Mouse (Mus musculus) left cerebral cortex, adult 8-10 months (tissue): Measurements from ENCODE around the gene Hibadh. TPM values are rescaled to one million over a fixed set of nuclear protein-coding genes. Genes with fewer than 3 reads are reported as not detected.
"Not testable (repeated sequence)": the region's sequence is repeated elsewhere in the genome, so short reads cannot be mapped to it uniquely, and the experiment has no call there.

Experiments used
- DNase-seq, 2 experiments: peaks; one replicate each; pipeline ENCODE4 v3.0.0; 2022; ENCODE audit warnings: low spot score in 2 of 2
- total RNA-seq, 4 experiments: library from RNA; stranded (reverse); gene quantifications; 2 replicates each; pipeline ENCODE4 v1.2.4; 2022

Gene Hibadh
- 10 to 100 TPM; 48.1 to 59.6 (median 52.7) TPM for total RNA-seq

- peak; percentile 89 to 96 for DNase-seq
Observed at GRCm38 (mm10) chr6:52640224-52640712, at the start of gene Hibadh. TSS of gene Hibadh (minus strand) at chr6:52640389.

GRCm38 (mm10) chr6:52686901-52687500, 46.8 kb upstream of the Hibadh start:
- DNase-seq = no peak

GRCm38 (mm10) chr6:52682607-52683006, 42.4 kb upstream of the Hibadh start:
- DNase-seq = no peak

DNA sequence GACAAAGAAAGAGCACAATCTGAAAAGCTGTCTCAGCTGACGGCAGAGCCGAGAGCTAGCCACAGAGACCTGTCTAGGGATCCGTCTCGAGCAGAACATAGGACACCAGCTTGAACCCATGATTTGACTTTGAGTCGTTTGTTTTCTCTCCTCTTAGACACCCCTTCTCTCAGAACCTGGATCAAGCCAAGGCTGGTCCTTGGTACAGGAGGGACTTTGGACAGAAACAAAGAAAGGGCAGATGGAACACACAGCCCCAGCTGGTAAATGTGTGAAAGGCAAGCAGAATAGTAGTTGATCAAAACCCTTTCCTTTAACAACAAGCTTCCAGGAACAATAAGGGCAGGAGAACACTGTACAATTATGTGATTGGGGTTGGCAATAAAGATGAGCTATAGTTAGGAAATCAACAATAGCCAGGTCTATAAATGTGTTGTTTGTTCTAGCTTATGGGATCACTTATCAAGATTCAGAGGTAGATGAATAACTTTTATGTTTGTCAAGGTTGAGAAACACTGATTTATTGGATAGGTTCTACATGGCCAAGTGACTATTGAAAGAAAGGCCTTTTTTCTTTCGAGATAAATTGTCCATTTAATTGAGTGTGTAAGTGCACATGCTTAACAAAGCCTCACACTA, 41.8 kb upstream of the Hibadh start:
- no peak for DNase-seq

DNA sequence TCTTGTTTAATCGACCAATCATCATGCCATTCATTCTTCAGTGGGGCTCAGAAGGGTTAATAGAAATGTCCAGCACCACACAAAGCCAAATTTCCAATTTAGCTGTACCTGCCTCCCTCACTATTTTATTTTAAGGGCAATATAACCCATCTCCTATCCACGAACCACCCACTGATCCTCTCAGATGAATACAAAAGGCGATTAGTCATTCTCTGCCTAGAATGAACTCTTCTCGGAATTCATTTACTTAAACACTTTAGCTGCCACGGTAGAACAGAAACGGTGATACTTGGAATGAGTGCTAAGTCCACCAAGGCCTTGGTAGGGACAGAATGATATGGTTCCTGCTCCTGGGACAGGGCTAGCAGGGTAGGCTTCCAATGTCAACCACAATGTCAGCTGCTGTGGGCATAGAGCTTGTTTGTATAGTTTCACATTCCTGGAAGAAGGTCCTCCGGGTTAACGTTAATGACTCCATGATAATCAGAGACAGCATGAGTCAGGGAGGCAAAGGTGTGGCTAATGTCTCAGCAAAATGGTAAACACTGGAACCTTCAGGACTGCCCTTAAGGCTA, 40.4 kb upstream of the Hibadh start:
- no peak for DNase-seq

DNA sequence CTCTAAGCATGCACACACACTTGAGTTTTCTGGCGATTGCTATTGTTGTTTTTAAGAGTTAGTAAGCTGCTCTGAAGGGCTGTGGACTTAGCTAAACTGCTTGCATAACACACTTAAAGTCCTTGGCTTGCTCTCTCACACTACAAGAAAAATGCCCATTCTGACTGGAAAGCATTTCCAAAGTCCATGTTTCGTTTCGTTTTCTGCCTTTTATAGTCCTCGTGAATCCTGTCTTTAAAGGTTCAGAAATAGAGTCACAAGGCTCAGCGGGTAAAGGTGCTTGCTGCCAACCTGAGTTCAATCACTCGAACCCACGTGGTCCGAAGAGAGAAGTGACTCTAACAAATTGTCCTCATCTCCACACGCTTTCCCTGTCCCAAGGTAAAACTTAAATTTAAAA, 39.4 kb upstream of the Hibadh start:
- no peak for DNase-seq

DNA sequence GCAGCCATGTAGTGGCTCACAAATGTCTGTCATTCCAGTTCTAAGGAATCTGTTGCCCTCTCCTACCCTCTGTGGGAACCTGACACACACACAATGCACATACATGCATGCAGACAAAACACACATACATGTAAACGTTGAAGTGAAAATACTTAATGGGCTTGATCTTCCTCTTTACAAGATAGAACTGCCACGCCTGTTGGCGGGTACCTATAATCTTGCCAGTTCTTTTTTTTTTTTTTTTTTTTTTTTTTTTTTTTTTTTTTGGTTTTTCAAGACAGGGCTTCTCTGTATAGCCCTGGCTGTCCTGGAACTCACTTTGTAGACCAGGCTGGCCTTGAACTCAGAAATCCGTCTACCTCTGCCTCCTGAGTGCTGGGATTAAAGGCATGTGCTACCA, 37.3 kb upstream of the Hibadh start:
- not testable (repeated sequence) for DNase-seq

DNA sequence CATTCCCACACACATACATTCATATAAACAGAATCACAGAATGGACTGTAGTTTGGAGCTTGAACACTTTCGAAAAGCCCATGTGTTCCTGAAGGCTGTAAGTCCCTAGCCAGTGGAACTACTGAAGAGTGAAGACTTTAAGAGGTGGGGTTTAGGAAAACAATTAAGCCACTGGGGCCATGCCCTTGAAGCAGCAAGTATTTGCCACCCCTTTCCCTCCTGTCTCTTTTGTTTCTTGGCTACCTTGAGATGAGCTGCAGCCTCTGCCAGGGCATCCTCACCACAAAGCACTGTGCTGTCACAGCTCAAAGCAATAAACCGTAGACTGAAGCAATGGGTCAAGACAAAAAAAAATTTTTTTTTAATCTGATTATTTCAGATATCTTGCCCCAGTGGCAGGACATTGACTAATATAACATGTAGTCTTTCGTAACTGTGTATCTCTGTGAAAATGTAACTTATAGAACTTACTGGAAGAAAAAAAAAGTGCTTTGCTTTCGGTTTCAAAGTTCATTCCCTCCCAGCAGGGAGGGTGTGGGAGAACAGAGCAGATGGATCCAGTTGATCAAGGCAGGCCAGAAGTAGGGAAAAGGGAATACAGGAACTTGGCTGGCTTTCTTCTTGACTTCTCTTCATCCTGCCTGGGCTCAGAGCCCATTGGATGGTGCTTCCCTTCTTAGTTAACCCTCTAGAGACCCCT, 35.2 kb upstream of the Hibadh start:
- DNase-seq = no peak

- DNase-seq = no peak
Observed at GRCm38 (mm10) chr6:52674541-52674940, 34.4 kb upstream of the Hibadh start.

GRCm38 (mm10) chr6:52673706-52674105, 33.5 kb upstream of the Hibadh start:
- DNase-seq = no peak

GRCm38 (mm10) chr6:52672539-52672938, 32.4 kb upstream of the Hibadh start:
- no peak for DNase-seq

DNA sequence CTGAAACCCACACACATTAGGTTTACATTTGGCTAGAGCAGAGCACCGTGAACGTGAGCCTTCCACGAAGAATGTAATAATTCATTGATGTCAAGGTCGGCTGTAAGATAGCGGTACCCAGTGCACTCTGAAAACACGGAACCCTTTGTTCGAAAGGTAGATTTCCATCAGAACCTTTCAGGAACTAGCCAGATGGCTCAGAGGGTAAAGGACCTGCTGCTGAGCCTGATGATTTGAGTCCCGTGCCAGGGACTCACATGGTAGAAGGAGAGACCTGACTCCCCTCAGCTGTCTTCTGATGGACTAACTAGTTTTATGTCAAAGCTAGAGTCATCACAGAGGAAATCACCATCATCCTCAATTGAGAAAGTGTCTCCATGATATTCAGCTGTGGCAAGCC, 31.6 kb upstream of the Hibadh start:
- no peak for DNase-seq

DNA sequence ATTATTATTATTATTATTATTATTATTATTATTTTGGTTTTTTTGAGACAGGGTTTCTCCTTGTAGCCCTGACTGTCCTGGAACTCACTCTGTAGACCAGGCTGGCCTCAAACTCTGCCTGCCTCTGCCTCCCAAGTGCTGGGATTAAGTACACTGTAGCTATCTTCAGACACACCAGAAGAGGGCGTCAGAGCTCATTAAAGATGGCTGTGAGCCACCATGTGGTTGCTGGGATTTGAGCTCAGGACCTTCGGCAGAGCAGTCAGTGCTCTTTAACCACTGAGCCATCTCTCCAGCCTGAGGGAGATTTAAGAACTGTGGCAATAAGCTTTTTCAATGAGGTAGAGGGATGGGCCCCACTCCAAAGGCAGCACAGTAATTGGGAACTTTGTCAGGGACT, 29.7 kb upstream of the Hibadh start:
- DNase-seq = not testable (repeated sequence)

DNA sequence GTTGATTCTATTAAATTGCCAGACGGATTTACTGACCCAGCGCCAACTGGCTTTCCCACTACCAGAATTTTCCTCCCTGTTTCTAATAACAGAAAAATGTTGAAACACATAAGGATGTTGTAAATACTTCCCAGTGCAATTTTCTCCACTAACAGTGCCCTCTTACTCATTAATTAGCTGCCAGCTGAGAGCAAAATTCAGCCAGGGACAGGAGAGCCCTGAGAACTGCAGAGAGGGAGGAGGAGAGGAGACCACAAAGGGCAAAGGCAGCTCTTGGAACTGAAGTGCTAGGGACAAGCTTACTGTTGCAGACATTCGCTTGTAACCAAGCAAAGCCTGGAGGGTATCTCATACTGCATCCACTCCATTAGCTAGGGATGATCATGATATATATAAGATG, 27.5 kb upstream of the Hibadh start:
- no peak for DNase-seq

- DNase-seq = no peak
Observed at GRCm38 (mm10) chr6:52663021-52663420, 22.8 kb upstream of the Hibadh start.

GRCm38 (mm10) chr6:52655266-52655665, 15.1 kb upstream of the Hibadh start:
- DNase-seq = no peak

GRCm38 (mm10) chr6:52648806-52649205, 8.6 kb upstream of the Hibadh start:
- no peak for DNase-seq

- DNase-seq = no peak
Observed at GRCm38 (mm10) chr6:52648031-52648430, 7.8 kb upstream of the Hibadh start.

DNA sequence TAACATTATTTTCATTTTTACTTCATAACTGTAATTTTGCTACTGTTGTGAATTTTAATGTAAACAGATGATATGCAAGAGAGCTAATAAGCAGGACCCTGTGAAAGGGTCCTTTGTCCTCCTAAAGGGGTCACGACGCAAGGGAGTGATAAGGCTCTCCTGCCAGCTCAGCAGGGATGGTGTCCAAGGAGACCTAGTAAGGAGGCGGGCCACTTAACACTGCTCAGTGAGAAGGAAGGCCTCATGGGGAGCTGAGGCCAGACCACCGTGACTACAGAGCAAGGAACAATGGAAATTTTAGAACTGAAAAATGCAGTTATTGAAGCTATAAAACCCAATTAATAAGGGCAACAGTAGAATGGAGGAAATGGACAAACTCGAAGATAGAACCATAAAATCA, 5.7 kb upstream of the Hibadh start:
- DNase-seq = no peak

GRCm38 (mm10) chr6:52642152-52642551, 2.0 kb upstream of the Hibadh start:
- DNase-seq = no peak

DNA sequence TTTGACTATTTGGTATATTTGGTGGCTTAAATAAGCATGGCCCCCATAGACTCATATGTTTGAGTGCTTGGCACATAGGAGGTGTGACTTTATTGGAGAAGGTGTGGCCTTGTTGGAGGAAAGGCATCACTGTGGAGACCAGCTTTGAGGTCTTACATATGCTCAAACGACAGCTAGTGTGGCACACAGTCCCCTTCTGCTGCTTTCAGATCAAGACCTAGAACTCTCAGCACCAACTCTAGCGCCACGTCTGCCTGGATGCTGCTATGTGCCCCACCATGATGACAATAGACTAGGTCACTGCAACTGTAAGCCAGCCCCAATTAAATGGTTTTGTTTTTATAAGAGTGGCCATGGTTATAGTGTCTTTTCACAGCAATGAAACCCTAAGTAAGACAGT, 887 bp upstream of the Hibadh start:
- no peak for DNase-seq

DNA sequence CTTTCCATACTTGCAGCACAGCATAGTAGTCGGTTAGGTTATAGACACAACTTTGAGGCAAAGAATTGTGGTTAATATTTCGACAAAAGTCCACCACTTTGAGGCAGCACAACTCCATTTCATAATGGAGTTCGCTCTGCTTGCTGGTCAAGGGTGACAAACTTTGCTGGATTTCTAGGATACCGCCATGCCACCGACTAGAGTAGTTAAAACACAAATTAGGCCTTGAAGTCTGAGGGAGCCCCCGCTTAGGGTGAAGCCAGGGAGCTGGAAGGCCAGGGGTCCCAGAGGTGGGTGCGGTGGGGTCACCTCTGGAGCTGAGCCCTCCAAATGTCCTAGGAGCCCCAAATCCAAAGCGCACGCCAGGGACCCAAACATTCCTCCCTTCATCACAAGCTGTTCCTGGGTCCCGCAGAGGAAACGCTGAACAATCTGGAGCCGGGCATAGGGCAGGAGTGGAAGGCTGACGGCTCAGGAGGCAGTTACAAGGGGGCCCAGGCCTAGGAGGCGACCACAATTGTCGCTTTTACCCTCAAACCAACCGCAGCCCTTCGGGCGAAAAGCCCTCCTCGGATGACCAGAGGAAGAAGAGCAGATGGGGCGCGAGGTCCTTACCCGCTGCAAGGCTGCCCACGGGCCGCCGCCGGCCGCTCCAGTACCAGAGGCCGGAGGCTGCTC, 504 bp downstream of the Hibadh start:
- DNase-seq = no peak
